ENCODE assay signal across 14 mouse cellular contexts in genomic region chr5:144283551-144284031, GRCm38 (mm10). TPM values are rescaled to one million over a fixed set of nuclear protein-coding genes. Genes with fewer than 3 reads are reported as not detected.
DNase-seq lines count a peak whose midpoint lies in the region; TF ChIP-seq lines count a peak whose summit lies in the region.
"Had no signal": no experiment of that assay in that cellular context is flagged by ENCODE, and none has a peak within 500 bp of the region (broad histone marks: within the 10 kb centered on the region; RNA-seq: fewer than 3 reads in every experiment).

No protein-coding gene starts in this region.

- H3K27me3 ChIP-seq in CH12.LX (replicated peaks): no peaks in the 10 kb centered on the region
- no peaks in the 10 kb centered on the region for H3K27me3 ChIP-seq in midbrain, embryonic 10.5 days (ENCODE audit: low read depth, poor library complexity, severe bottlenecking)
- H3K27me3 ChIP-seq: forebrain, embryonic 15.5 days; kidney, embryonic 15.5 days; liver, embryonic 13.5 days; midbrain, embryonic 12.5 days had no signal

- TF ChIP-seq CTCF in CH12.LX (conservative IDR thresholded peaks at IDR 0.05 in 1 of 2, IDR thresholded peaks at IDR 0.05 in 1 of 2; ENCODE audit: low read depth in 2 of 2, low read length in 2 of 2): no peak

- dilution Hi-C loops in CH12.LX (cut with MboI; ENCODE audit: extremely low pct_ligation_motif_present, extremely low pct_unique_long_range_greater_than_20kb, low sequenced_read_pairs): no loop called here

- in situ Hi-C loops in CH12.LX (cut with MboI; ENCODE audit: low pct_ligation_motif_present, low pct_unique_long_range_greater_than_20kb, low sequenced_read_pairs): no loop called here

- no peak overlapping the region for H3K9ac ChIP-seq in CH12.LX (ENCODE audit: insufficient read depth, low read depth)
- H3K9ac ChIP-seq: forebrain, embryonic 15.5 days; kidney, embryonic 15.5 days; liver, embryonic 13.5 days; midbrain, embryonic 12.5 days had no signal

- peak; percentile 50 for DNase-seq in layer of hippocampus, adult 9-11 months
- DNase-seq in layer of hippocampus, postnatal 36 days: no peak
- peak; percentile 90 for DNase-seq in CH12.LX (ENCODE audit: extremely low read depth)
- DNase-seq in c-Kit-positive CD71-negative TER-119-negative erythroid progenitor cells, embryonic 14.5 days (ENCODE audit: low read depth): peak; percentile 20
- DNase-seq in naive thymus-derived CD4-positive, alpha-beta T cell, adult 2 months (ENCODE audit: low read depth): peak; percentile 50
- no peak for DNase-seq in midbrain, embryonic 10.5 days (ENCODE audit: low spot score)
- DNase-seq in embryo, embryonic 9.5 days (ENCODE audit: extremely low spot score): no peak
- no peak for DNase-seq in testis, postnatal 14 days (ENCODE audit: low spot score)
- DNase-seq: liver, embryonic 13.5 days; thymus, postnatal 14 days had no signal

- peak overlapping the region; percentile 14 for H3K4me2 ChIP-seq in CH12.LX (ENCODE audit: insufficient read depth, low read depth, poor library complexity, severe bottlenecking)
- H3K4me2 ChIP-seq: forebrain, embryonic 15.5 days; kidney, embryonic 15.5 days; liver, embryonic 13.5 days; midbrain, embryonic 12.5 days had no signal

- no peak for TF ChIP-seq POLR2A in CH12.LX (IDR thresholded peaks at IDR 0.05; ENCODE audit: low read depth, low read length)

- no peak overlapping the region for H3K4me3 ChIP-seq in CH12.LX (replicated peaks in 1 of 3; ENCODE audit: low read depth in 2 of 3, low read length in 2 of 3, poor library complexity in 1 of 3)
- H3K4me3 ChIP-seq in midbrain, embryonic 10.5 days: no peak overlapping the region
- H3K4me3 ChIP-seq: forebrain, embryonic 15.5 days; kidney, embryonic 15.5 days; left cerebral cortex, adult 2 months; liver, embryonic 13.5 days; midbrain, embryonic 12.5 days had no signal

- H3K36me3 ChIP-seq in CH12.LX (replicated peaks in 1 of 2; ENCODE audit: control insufficient read depth in 1 of 2, insufficient read depth in 1 of 2, low read length in 1 of 2): peaks cover 0 to 9% of the 10 kb centered on the region in 2 experiments
- H3K36me3 ChIP-seq in midbrain, embryonic 10.5 days: peaks cover 15% of the 10 kb centered on the region
- H3K36me3 ChIP-seq: forebrain, embryonic 15.5 days; liver, embryonic 13.5 days had no signal

- H3K27ac ChIP-seq in CH12.LX (ENCODE audit: insufficient read depth, low read depth): no peak overlapping the region
- H3K27ac ChIP-seq in midbrain, embryonic 10.5 days (replicated peaks): no peak overlapping the region
- H3K27ac ChIP-seq: forebrain, embryonic 15.5 days; kidney, embryonic 15.5 days; left cerebral cortex, adult 2 months; liver, embryonic 13.5 days; midbrain, embryonic 12.5 days had no signal

- peak; percentile 85 for TF ChIP-seq EP300 in CH12.LX (IDR thresholded peaks at IDR 0.05; ENCODE audit: low read length)

- no peak for TF ChIP-seq RAD21 in CH12.LX (IDR thresholded peaks at IDR 0.05; ENCODE audit: low read depth, low read length)

- no peaks in the 10 kb centered on the region for H3K9me3 ChIP-seq in CH12.LX (replicated peaks; ENCODE audit: low read length)
- H3K9me3 ChIP-seq in midbrain, embryonic 10.5 days (replicated peaks): no peaks in the 10 kb centered on the region
- H3K9me3 ChIP-seq: forebrain, embryonic 15.5 days; kidney, embryonic 15.5 days; liver, embryonic 13.5 days; midbrain, embryonic 12.5 days had no signal

- WGBS in midbrain, embryonic 10.5 days: 85% methylated on average over 8 of the region's 8 CpGs

- no peaks in the 10 kb centered on the region for H3K79me2 ChIP-seq in CH12.LX (replicated peaks; ENCODE audit: control insufficient read depth, extremely low read depth, insufficient read depth, poor library complexity, severe bottlenecking)

- H3K4me1 ChIP-seq in CH12.LX (ENCODE audit: control insufficient read depth in 1 of 2, insufficient read depth in 2 of 2): peaks cover 24 to 61% of the 10 kb centered on the region in 2 experiments
- H3K4me1 ChIP-seq in midbrain, embryonic 10.5 days: no peaks in the 10 kb centered on the region
- H3K4me1 ChIP-seq: forebrain, embryonic 15.5 days; liver, embryonic 13.5 days; midbrain, embryonic 12.5 days had no signal

TF ChIP-seq in CH12.LX, 34 proteins besides CTCF, POLR2A, EP300 and RAD21:
- TF ChIP-seq IRF4 (IDR thresholded peaks at IDR 0.05; ENCODE audit: low read depth, low read length): peak; percentile 70
- peak; percentile 29; the same call in 1 of the 2 replicates for TF ChIP-seq NELFE (IDR thresholded peaks at IDR 0.05; ENCODE audit: low read depth, low read length)
- peak; percentile 93 for TF ChIP-seq ETS1 (conservative IDR thresholded peaks at IDR 0.05; ENCODE audit: low read depth, low read length)
- TF ChIP-seq MAX (IDR thresholded peaks at IDR 0.05; ENCODE audit: low read length): peak; percentile 64
- 0 out of 2 replicates have a peak, but pooled peaks have one; percentile 57 for TF ChIP-seq KAT2A (IDR thresholded peaks at IDR 0.05; ENCODE audit: insufficient replicate concordance, low read length)
- TF ChIP-seq HCFC1 (IDR thresholded peaks at IDR 0.05; ENCODE audit: low read depth, low read length): 0 out of 2 replicates have a peak, but pooled peaks have one; percentile 35
- TF ChIP-seq JUND (conservative IDR thresholded peaks at IDR 0.05; ENCODE audit: low read depth, low read length): no peak
- TF ChIP-seq ZMIZ1 (IDR thresholded peaks at IDR 0.05; ENCODE audit: low read depth, low read length): 0 out of 2 replicates have a peak, but pooled peaks have one; percentile 55
- TF ChIP-seq CHD2 (IDR thresholded peaks at IDR 0.05; ENCODE audit: low read length): 0 out of 2 replicates have a peak, but pooled peaks have one; percentile 7
- TF ChIP-seq MEF2A (IDR thresholded peaks at IDR 0.05; ENCODE audit: borderline replicate concordance, low read depth, low read length): peak; percentile 84
- TF ChIP-seq MXI1 (IDR thresholded peaks at IDR 0.05; ENCODE audit: low read depth, low read length): peak; percentile 62; the same call in 1 of the 2 replicates
- peak; percentile 78 for TF ChIP-seq BHLHE40 (IDR thresholded peaks at IDR 0.05; ENCODE audit: low read depth, low read length)
- TF ChIP-seq TCF12 (IDR thresholded peaks at IDR 0.05; ENCODE audit: low read depth, low read length): peak; percentile 75
- no peak for TF ChIP-seq NRF1 (IDR thresholded peaks at IDR 0.05; ENCODE audit: low read depth, low read length)
- TF ChIP-seq ZNF384 (IDR thresholded peaks at IDR 0.05; ENCODE audit: low read depth, low read length): peak; percentile 93
- TF ChIP-seq PAX5 (IDR thresholded peaks at IDR 0.05; ENCODE audit: low read length): no peak
- peak; percentile 88 for TF ChIP-seq E2F4 (IDR thresholded peaks at IDR 0.05; ENCODE audit: insufficient replicate concordance, low read depth, low read length)
- TF ChIP-seq SIN3A (IDR thresholded peaks at IDR 0.05; ENCODE audit: low read length): peak; percentile 89
- TF ChIP-seq MAZ (IDR thresholded peaks at IDR 0.05; ENCODE audit: low read depth, low read length): no peak
- TF ChIP-seq RCOR1 (conservative IDR thresholded peaks at IDR 0.05; ENCODE audit: low read depth, low read length): no peak; the same call in 1 of the 2 replicates
- peak; percentile 72; the same call in 1 of the 2 replicates for TF ChIP-seq MYC (IDR thresholded peaks at IDR 0.05; ENCODE audit: low read depth, low read length)

RNA-seq across cellular contexts. Expression of gene Bri3, which starts 39.4 kb away (rescaled TPM):
- total RNA-seq in layer of hippocampus, postnatal 36 days (2021): 10 to 100 TPM; 61.9 to 63.7 TPM
- total RNA-seq in CH12.LX (2012; rRNA removed) (18.0 and 20.3 TPM in 2 replicates), CH12.LX (2014; rRNA removed) (9.3 and 12.6 TPM in 2 replicates)
- polyA plus RNA-seq in CH12.LX (2012; ENCODE audit: insufficient read length, low read depth): 41.7 and 44.0 TPM in 2 replicates
- polyA plus RNA-seq in midbrain, embryonic 10.5 days (2016; fragmentation: Nextera tagmentation; extraction: Ambion mirVana): 116 and 117 TPM in 2 replicates

Comparison
In these comparisons a context has a peak if more than half of its experiments do, and no peak if none do; other contexts are left out.
1. DNase-seq: peak in layer of hippocampus, adult 9-11 months (single experiment), CH12.LX (single experiment), c-Kit-positive CD71-negative TER-119-negative erythroid progenitor cells, embryonic 14.5 days (single experiment) and naive thymus-derived CD4-positive, alpha-beta T cell, adult 2 months (single experiment); none in layer of hippocampus, postnatal 36 days (0 of 2), midbrain, embryonic 10.5 days (single experiment), embryo, embryonic 9.5 days (single experiment) and testis, postnatal 14 days (single experiment).